Mouse (Mus musculus) gastrocnemius, adult 8-10 months (tissue): Measurements from ENCODE around the gene Olfr503. TPM values are rescaled to one million over a fixed set of nuclear protein-coding genes. Genes with fewer than 3 reads are reported as not detected.
"Not testable (repeated sequence)": the region's sequence is repeated elsewhere in the genome, so short reads cannot be mapped to it uniquely, and the experiment has no call there.

Experiments used
- DNase-seq, 2 experiments: peaks; one replicate each; pipeline ENCODE4 v3.0.0; 2022; ENCODE audit warnings: low spot score in 2 of 2
- total RNA-seq, 4 experiments: library from RNA; stranded (reverse); gene quantifications; 2 replicates each; pipeline ENCODE4 v1.2.4; 2022

The Olfr503 gene
- total RNA-seq, result not detected

DNA sequence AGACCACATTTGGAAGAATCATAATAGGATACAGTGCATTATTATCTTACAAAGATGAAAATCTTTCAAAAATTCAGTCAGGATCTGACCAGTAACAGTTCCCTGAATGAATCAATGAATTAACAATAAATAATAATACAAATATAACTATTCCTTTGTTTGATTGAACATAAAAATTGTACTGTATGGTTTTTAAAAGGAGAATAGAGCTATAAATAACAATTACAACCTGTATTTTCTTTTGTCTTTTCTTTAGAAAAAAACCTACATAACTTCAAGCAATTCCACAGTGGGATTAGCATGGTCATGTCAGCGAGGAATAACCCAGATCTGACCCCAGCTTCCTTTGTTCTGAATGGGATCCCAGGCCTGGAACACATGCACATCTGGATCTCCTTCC lies at the start of gene Olfr503:
Gene Olfr503 (plus strand): TSS at position 301 of the 400 bp plus-strand sequence.
- DNase-seq, result not testable (repeated sequence)

GRCm38 (mm10) chr7:108524965-108525364 lies 19.4 kb upstream of the Olfr503 start, which contains the start of gene Olfr502:
TSS of gene Olfr502 (minus strand) at chr7:108525065.
- DNase-seq, result no peak

DNA sequence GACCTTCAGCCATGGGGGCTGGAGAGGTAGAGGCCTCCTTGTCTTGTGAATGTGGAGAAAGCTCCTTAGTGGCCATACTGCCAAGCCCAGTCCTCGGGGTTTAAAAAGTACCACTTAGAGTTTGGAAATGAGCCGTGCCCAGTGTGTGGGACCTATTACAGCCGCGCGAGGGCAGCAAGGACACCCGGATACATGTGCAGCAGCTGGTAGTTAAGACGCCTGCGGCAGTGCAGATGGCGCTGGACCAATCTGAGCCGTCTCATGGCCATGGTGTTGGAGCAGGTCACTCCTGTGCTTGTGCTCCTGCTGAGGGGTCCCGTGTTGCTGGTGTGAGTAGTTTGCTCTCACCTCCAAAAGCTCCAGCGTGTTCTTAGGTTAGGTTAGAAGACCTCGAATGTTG lies 1.9 kb upstream of the Olfr503 start:
- DNase-seq, result no peak

- DNase-seq, result no peak
These were observed 21.4 kb downstream of the Olfr503 start, which contains the start of gene Olfr504 for GRCm38 (mm10) chr7:108565693-108566092. TSS of gene Olfr504 (minus strand) at chr7:108565793.

GRCm38 (mm10) chr7:108589797-108590196 lies 45.5 kb downstream of the Olfr503 start:
- no peak for DNase-seq

Other genes starting within 250 kb of the Olfr503 start
- gene Olfr491, start 231.1 kb upstream of the Olfr503 start, total RNA-seq, result not detected
- not detected for gene Olfr492, start 220.9 kb upstream of the Olfr503 start, total RNA-seq
- gene Olfr493, start 197.5 kb upstream of the Olfr503 start, total RNA-seq, result not detected
- not detected for gene Olfr494, start 179.2 kb upstream of the Olfr503 start, total RNA-seq
- gene Olfr495, start 151.4 kb upstream of the Olfr503 start, total RNA-seq, result not detected
- gene Olfr497, start 124.1 kb upstream of the Olfr503 start, total RNA-seq, result not detected
- gene Olfr498, start 79.2 kb upstream of the Olfr503 start, total RNA-seq, result not detected
- not detected for gene Olfr502, start 19.5 kb upstream of the Olfr503 start, total RNA-seq
- gene Olfr504, start 21.3 kb downstream of the Olfr503 start, total RNA-seq, result not detected
- not detected for gene Olfr506, start 66.3 kb downstream of the Olfr503 start, total RNA-seq
- not detected for gene Olfr507, start 77.3 kb downstream of the Olfr503 start, total RNA-seq
- not detected for gene Olfr508, start 85.5 kb downstream of the Olfr503 start, total RNA-seq
- not detected for gene Olfr509, start 107.4 kb downstream of the Olfr503 start, total RNA-seq
- not detected for gene Olfr510, start 121.9 kb downstream of the Olfr503 start, total RNA-seq
- not detected for gene Olfr512, start 168.8 kb downstream of the Olfr503 start, total RNA-seq
- gene Olfr513, start 206.4 kb downstream of the Olfr503 start, total RNA-seq, result under 1 TPM in 1 of 4 experiments, not detected in 3; 0.27 TPM